Mouse (Mus musculus) cerebellum, adult 8-10 months (tissue): Measurements from ENCODE around the gene Tubgcp5.
A peak's percentile ranks its signal among the peaks of the same experiment; 100 is the strongest.
"Not testable (repeated sequence)": the region's sequence is repeated elsewhere in the genome, so short reads cannot be mapped to it uniquely, and the experiment has no call there.

ENCODE experiments used
- DNase-seq: peaks from one replicate; pipeline ENCODE4 v3.0.0; 2022

Gene Tubgcp5

DNA sequence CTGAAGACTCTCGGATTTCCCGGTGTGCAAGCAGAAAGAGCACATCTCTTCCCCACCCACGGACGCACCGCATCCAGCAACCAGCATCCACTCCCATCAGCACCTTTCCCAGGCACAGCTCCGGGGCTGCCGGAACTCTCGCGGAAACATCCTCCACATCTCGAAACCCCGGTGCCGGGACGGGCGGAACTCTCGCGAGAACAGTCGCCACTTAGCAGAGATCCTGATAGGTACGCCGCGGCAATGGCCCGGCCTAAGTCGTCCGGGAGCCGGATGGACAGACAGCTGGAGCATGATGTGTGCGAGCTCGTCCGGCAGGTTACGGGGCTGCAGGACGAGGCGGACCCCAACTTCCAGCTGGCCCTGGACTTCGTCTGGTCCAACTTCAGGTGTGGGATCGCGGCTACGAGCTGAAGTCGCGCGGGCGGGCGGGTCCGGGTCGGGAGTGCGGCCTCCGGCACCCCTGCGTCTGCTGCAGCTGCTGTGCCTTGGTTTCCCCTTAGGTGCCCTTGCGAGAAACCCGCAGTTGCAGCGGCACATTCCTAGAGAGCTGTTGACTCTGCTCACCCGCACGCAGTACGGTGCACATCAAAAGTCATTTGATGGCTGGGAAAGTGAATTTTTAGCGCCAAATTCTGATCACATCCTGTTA is at the start of gene Tubgcp5:
TSS of gene Tubgcp5 (plus strand) at position 203 of the 652 bp plus-strand sequence.
- DNase-seq: peak; percentile 95

DNA sequence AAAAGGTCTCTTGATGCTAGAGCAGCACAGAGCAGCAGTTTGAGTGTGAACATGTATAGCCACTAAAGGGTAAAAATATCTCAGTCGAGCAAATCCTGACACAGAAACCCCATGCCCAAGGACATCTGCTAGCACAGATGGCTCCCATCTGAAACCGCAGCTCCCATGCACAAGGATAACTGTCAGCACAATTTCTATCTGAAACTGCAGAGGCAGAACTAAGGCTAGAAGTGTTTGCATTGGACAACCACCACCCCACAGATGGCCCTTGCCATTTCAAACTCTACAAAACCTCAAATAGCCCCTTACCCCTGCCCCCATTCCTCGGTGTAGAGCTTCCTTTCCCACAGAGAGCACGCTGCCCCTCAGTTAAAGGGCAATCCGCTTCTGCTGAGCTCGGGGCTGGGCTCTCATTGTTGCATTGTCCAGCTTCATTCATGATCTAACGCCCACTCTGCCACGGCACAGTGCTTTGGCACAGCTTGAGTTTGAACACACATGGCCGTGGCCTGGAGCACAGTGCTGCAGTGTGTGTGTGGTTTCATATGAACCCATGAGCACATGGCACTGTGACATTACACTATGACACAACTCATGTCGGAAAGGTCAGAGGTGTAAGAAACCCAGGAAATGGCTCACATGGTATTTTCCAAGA is 49.3 kb upstream of the Tubgcp5 start:
- peak; percentile 67 for DNase-seq

DNA sequence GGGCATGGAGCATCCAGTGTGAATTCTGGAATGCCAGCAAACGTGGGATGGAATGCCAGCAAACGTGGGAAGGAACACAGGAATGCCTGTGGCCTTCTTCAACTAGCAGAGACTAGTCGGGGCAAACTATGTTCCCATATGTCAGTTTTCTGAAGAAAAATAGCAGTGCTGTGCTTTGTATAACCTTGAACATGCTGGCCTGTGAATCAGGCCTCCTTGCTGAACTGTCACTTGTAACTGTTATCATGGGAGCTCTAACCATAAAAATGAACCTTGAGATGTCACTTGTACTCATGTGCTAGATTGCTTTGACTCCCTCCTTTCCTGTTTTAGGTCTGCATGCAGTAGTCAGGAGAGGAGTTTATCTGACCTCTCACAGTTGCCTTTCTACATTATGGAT is 43.1 kb upstream of the Tubgcp5 start:
- no peak for DNase-seq

DNA sequence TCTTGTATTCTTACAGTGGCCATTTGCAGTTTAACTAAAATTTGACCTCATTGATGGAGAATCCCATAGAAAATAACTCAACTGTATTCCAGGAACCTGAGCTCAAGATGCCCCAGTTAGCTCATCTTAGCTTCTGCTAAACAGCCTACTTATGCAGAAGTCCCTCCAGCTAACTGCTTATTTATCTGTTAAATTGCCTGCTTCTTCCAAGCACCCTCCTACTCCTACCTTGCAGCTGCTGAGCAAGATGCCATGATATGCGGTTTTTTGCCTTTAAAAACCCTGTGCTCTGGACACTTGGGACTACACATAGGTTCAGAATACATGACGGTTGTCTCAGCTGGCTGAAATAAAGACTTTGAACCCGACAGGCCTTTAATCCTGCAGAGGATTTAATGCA is 34.6 kb upstream of the Tubgcp5 start:
- DNase-seq: no peak

DNA sequence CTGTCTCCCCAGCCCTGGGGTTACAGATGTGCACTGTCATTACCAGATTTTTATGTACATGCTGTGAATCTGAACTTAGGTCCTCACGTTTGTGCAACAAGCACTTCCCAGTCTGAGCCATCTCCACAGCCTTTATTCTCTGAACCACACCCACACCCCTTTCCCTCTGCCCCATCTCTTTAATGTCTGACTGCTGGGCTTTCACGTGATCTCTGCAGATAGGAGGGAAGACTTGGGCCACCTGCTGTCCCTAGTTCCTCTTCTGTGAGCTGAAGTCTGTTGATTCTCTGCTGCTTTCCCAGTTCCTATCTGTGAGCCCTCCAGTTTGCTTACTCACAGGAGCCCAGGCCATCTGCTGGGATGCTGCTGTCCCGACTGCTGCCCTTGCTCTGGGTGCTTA is 26.0 kb upstream of the Tubgcp5 start, which contains the start of gene Siglech:
TSS of gene Siglech (plus strand) at position 253 of the 400 bp plus-strand sequence.
- DNase-seq: no peak

DNA sequence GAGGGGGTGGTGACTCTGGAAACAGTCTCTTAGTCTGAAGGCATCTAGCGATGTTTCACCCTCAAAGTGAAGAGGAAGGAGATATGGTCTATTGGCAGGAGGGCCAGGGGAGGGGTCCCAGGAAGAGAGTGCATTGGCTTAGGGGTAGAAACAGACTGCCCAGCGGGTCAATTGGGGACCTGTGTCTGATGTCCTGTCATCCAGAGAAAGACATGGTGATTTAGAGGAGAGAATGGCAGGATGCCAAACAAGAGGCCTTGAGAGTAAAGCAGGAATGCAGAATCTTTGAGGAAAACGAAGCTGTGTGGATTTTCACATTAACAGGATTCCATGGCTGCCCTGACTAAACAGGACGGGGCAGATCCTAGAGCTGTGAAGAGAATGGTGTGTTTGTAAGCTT is 13.9 kb upstream of the Tubgcp5 start:
- DNase-seq: no peak

DNA sequence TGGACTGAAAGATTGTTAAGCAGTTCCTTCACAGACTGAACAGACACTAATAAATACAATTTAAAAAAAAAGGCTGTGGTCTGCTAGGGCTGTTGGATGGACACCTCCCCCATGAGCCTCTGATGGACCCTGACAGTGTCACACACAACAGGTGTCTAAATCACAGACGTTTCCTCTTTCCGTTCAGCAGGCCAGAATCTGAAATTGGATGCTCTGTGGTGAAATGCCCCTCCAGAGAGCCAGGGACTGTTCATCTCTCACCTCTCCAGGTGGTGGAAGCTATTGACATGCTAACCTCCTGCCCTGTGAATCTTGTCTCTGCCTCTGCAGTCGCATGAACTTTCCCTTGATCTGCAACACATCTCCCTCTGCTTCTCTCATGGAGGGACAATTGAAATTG is 11.5 kb upstream of the Tubgcp5 start:
- no peak for DNase-seq

DNA sequence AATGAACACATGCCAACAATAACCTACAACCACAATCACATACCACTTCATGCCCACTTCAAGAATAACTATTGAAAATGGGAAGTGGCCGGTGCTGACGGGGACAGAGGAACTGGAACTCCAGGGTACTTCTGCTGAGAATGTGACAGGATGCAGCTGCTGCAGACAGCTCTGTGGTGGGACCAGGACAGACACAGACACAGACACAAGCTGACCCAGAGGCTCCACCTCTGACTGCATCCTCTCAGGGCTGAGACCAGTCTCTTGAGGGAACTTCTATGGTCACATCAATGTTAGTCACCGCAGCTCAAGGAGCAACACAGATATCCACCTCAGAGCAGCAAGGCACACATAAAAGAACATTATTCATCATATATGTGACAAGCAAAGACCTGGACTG is 9.4 kb upstream of the Tubgcp5 start:
- DNase-seq: no peak

DNA sequence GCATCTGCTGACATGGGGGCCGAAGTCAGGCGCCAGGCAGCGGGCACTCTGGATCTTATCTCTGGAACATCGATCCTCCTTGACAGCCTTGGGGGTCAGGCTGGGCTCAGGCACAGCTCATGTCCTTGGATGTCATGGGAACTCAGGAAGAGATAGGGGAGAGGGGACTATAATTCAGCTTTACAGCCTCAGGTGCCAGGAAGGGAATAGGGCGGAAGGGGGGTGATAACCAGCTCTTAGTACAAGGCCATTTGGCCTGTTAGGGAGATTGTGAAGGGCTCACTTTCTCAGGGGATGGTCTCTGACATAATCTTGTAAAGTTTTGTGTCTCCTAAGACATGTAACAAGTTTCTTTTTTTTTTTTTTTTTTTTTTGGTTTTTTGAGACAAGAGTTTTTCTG is 3.4 kb upstream of the Tubgcp5 start:
- DNase-seq: not testable (repeated sequence)

DNA sequence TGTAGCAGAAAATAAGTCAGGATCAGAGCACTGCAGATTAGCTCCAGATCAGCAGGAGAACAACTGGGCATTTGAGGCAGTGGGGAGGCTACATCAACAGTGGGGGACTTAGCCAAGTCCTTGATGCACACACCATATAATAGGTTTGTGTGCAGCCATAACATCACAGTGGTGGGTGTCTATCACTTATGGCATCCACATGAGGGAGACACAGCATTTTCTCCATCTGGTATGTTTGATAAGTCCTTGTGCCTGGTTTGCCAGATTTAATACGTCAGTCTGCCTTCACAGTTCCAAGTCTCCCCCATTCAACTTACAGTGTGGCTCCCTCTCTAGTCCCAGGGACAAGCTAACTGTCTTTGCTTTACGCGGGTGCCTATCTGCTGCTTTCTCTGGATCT is 1.7 kb upstream of the Tubgcp5 start:
- DNase-seq: no peak

DNA sequence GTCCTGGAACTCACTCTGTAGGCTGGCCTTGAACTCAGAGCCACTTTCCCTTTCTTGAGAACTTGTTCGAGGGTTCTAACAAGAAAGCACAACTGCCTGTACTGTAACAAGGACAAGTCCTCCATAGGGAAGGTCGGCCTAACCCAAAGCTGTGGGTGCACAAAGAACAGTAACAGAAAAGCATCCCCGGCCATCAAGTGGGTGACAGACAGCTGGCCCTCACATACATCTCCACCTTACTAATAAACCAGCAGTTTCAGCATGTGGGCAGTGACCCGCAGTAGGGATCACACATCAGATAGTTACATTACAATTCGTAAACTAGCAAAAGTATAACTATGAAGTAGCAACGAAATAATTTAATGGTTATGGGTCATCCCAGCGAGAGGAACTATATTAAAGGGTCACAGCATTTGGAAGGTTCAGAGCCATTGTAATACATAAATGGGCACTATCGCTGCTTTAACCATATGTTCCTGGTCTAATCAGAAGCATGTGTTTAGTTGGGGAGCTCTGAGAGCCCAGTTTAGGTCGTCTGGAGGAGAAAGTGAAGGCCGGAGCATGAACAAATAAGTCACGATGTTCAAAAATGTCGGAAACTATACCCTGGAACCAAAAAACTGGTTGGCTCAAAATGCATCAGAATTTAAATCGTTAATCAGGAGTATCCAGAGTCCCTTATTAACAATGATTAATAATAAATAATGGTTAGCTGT is 560 bp upstream of the Tubgcp5 start:
- DNase-seq: peak; percentile 10

DNA sequence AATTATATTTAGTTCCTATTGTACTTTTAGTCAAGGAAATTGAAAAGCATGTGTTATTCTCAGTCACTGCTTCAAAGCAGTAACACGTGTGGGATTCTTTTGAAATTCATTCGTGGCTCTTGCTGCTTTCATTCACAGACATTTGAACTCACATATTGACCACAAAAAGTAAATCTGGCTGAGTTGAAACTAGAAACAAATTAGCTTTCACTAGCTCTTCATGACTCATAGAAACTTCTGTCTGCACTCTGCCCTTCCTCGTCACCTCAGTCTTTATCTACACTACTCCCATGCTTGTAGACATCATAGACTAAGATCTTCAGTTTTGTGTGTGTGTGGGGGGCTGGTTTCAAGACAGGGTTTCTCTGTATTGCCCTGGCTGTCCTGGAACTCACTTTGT is 6.0 kb downstream of the Tubgcp5 start:
- DNase-seq: no peak

DNA sequence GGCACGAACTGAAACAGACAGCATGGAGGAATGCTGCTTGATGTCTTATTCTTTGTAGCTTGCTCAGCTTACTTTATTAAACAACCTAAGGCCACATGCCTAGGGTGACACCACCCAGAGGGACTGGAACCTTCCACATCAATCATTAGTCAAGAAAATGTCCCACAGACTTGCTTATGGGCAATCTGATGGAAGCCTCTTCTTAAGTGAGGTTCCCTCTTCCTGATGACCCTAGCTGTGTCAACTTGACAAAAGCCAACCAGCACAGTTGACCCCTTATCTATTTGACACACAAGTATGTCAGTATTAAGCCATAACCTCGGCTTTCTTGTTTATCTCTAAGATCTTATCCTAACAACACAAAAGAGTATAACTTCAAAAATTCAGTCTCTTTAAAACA is 16.0 kb downstream of the Tubgcp5 start:
- DNase-seq: no peak

DNA sequence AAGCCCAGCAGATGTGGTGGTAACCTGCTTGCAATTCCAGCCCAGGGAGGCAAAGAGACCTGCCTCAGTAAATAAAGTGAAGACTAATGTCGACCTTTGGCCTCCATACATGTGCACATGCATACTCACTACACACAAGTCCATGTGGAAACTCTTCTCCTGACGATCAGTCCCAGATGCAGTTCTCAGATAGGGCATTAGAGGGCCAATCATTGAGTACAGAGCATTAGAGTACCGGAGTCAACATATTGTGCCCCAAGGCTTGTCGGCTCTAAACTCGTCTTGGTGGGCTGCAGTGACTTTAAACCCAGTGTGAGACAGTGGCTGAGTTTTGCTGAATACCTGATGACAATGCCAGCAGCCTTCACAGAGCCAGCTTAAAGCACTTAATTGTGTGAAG is 30.5 kb downstream of the Tubgcp5 start:
- no peak for DNase-seq

DNA sequence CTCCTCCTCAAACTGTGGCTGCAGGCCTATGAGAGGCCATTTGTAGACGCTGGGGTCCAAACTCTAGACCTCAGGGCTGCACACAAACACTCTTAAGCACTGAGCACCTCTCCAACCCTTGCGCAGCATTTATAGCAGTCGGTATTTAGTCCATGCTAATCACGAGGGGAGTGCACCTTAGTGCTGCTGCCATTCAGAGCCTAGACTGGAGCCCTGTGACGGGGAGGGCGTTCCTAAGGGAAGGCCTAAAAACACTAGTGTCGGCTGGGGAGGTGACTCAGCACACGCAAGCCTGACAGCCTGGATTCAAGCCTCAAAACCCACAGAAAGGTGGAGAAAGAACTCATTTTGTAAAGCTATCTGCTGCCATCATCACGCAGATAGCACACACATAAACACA is 33.6 kb downstream of the Tubgcp5 start:
- no peak for DNase-seq

DNA sequence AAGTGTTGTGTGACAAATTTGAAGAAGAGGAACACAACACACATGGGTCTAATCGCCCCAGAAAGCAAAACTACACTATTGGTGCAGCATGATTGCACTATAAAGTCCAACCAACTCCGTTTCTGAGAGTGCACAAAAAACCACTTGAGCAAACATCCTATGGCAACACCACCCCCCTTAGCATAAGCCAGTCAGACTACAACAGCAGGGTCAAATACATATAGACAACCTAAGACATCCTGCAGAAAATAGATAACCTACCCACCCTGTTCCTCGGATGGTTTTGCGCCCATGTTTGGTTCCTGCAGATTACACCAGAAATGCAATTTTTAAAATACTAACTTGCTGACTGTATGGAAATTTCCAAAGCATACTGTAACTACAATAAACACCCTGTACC is 42.9 kb downstream of the Tubgcp5 start:
- DNase-seq: no peak

DNA sequence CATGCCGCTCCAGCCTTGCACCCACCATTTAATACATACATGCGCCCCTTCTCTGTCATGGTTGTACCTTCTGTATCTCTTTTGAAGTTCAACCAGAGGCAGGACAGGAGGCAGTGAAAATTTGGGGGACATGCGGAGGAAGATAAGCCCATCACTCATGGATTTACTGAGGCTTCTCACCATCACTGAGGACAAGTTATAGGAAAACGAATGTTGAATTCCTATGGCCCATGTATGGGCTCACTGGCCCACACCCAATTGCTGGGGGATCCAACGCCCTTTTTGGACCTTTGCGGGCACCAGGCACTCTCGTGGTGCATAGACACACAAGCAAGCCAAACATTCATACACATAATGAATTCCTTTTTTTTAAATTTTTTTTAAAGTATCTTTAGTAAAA is 47.5 kb downstream of the Tubgcp5 start, which contains the start of gene Cyfip1:
TSS of gene Cyfip1 (plus strand) at position 301 of the 400 bp plus-strand sequence.
- no peak for DNase-seq

DNA sequence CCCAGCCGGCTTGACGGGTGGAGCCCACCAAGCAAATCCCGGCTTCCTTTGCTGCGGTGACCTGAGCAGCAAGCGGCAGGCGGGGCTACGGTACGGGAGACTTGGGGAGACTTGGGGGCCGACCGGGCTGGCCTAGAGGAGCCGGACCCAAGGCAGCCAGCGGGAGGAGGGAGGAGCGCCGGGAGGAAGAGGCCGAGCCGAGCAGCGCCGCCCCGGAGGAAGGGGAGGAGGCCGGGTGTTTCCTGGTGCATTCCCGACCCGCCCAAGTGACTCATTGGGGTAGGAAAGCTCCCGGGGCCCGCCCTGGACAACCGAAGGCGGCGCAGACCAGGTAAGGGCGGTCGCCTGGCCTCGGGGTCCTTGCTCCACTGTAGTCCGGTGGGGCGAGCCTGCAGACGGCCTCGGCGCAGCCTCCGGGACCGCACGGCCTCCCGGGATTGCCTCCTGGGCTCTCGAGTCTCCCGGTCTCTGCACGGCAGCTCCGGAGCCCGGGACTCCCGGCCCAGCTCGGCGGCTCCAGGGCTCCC is 48.1 kb downstream of the Tubgcp5 start:
- peak; percentile 87 for DNase-seq

DNA sequence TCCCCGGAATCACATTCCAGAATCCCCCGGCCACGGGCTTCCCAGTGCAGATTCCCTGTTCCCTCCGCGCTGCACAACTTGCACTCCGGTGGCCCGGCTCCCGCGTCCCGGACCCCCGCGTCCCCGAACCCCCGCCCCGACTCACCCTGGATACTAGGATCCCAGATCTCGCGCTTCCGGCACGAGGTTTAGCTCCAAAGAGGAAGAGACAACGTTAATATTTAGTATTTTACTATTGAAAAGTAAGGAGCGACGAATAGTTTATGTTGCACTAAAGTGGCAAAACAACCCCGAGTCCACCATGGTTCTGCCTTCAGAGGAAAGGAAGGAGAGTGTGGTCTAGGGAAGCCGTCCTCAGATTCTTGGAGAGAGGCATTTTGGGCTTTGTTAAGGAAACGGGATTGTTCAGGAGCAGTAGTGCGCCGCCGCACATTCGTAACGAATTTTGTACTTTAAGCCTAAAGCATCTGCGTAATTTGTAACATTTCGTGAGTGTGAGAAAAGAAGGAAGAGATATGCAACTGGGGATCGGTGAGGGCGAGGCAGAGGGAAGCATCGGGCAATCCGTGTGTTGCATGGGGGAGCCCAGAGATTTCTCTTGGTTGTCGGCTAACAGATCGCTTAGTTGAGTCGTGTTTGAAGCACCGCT is 48.7 kb downstream of the Tubgcp5 start:
- DNase-seq: peak; percentile 24

DNA sequence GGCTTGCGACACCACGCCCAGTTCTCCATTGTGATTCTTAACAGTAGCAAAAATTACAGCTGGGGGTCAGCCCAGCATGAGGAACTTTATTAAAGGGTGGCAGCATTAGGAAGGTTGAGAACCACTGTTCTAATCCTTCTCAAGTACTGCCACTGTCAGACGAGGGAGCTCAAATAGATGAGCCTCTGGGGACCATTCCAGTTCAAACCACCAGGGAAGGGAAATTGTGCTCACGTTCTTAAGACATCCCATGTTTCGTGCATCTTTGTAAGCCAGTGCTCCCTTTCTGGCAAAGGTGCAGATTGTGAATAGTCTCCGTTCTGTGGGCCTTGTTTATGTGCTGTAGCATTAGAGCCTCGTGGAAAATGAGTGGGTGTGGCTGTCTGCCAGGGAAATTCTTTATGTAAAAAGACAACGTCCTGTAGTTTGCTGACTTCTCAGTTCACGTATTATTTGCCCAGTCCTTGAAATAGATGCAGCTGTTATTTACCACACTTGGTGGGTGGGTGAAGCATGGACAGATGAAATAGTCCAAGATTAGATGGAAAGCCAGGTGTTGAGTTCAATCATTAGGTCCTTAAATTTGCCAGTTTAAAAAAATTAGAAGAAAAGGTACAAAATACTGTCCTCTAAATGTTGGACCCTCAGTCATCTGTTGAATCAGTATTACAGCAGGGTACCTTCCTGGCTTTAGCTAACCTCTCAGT is 52.8 kb downstream of the Tubgcp5 start:
- no peak for DNase-seq

DNA sequence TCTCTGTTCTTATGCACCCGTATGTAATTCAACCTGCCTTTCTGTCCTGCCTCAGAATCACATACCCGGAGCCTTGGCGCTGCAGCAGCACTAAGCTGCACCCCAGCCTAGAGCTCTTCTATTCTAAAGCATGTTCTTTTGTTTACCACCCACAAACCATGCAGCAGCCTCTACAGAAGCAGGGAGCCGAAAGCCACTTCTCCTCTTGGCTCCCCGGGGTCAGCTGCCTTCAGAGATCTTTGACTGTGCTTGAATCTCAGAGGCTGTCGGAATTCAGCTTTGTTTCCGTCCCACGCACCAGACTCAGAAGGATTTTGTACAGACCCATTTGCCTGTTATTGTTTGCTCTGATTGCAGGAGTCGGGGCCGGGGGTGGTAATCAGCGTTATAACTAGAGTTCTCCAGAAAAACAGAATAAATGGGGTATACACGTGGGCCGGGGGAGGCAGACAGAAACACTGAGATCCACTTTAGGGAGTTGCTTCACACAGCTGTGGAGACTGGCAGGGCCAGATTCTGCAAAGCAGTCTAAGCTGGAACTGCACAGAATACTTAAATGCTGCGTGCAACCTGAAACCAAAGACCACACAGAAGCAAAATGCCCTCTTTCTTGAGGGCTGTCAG is 56.1 kb downstream of the Tubgcp5 start:
- no peak for DNase-seq

DNA sequence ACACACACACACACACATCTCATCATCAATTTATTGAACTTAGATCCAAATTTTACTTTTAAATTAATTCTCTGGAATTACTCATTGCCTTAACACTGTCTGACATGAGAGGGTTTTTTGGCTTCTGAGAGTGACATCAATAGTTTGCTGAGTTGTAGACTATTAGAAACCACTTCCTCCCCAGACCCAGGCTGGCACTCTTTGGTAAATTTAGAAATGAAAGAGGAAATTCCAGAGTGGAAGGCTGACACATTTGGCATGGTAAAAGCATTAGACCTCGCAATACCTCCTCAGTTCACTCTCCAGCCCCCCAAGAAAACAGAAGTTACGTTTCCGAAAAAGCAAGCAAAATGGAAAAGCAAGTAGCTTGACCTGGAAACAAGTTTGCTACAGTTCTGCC is 58.8 kb downstream of the Tubgcp5 start:
- no peak for DNase-seq
